Mouse (Mus musculus): ENCODE results near the gene Tjp2.

- TF ChIP-seq CTCF (IDR thresholded peaks at IDR 0.05; ENCODE audit: borderline replicate concordance, extremely low read depth, insufficient read depth, insufficient read length) (peak; percentile 10; the same call in 1 of the 2 replicates), POLR2A (IDR thresholded peaks at IDR 0.05; ENCODE audit: borderline replicate concordance, extremely low read depth, insufficient read depth, insufficient read length, poor library complexity, severe bottlenecking) (peak; percentile 74)
Measured at GRCm38 (mm10) chr19:24173608-24174523, 51.0 kb downstream of the Tjp2 start.
